Mouse (Mus musculus) hindlimb bud, embryonic 11.5 days (tissue): ENCODE measurements around the gene Gm3099.
"Not testable (repeated sequence)": the region's sequence is repeated elsewhere in the genome, so short reads cannot be mapped to it uniquely, and the experiment has no call there.

Source experiments
- DNase-seq: peaks from one replicate; pipeline ENCODE4 v3.0.0-alpha.2; 2012; ENCODE audit warnings: low read depth, low spot score; ENCODE audit errors: extremely low spot score

The Gm3099 gene

DNA sequence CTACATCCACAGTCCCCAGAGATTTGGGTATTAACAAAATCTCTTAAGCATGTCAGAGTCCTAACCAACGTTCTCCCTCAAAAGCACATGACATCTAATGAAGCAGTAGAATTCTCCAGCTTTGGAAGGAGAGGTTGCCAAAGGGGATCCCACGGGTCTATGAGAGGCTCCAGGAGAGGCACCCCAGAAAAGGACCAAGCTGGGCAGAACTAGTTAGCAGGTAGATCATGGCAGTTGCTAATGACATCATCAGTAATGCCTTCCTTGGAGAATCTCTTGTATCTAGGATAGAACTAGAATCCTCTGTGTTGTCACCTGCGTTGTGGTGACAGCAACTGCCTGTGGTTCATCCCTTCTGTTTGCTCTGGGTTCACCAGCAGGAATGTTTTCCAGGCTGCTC lies at the start of gene Gm3099:
TSS of gene Gm3099 (plus strand) at position 301 of the 400 bp plus-strand sequence.
- DNase-seq = not testable (repeated sequence)

DNA sequence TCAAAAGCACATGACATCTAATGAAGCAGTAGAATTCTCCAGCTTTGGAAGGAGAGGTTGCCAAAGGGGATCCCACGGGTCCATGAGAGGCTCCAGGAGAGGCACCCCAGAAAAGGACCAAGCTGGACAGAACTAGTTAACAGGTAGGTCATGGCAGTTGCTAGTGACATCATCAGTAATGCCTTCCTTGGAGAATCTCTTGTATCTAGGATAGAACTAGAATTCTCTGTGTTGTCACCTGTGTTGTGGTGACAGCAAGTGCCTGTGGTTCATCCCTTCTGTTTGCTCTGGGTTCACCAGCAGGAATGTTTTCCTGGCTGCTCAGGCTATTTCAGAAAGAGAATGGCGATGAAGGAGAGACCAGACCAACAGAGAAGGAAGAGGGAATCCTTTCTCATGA lies 34.9 kb upstream of the Gm3099 start, which contains the start of gene Gm3095:
TSS of gene Gm3095 (plus strand) at position 301 of the 400 bp plus-strand sequence.
- DNase-seq = not testable (repeated sequence)

DNA sequence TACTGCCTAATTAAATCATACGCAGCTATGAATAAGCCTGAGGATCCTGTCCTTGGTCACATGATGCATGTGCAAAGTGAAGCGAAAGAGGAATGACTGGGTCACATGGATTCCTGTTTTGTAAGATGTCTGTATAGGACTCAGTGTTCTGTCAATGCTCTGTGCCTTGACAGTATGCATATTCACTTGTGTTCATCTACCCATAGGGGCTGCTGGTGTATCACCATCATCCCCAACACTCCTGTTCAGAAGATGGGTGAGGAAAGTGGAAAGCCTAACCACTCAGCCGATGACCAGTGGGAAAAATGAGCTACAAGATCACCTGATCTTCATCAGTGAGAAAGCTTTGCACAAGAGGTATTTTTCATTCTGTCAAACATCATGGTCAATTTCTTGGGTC lies 25.4 kb downstream of the Gm3099 start, which contains the start of gene Gm5796:
TSS of gene Gm5796 (plus strand) at position 301 of the 400 bp plus-strand sequence.
- not testable (repeated sequence) for DNase-seq
